Mouse (Mus musculus): ENCODE measurements at regions not wholly inside any gene's neighbourhood (a gene's known extent, or its start where the extent isn't known, plus 50 kb on each side); places are given as distances from the start of the nearest gene placed in this dataset.

DNA sequence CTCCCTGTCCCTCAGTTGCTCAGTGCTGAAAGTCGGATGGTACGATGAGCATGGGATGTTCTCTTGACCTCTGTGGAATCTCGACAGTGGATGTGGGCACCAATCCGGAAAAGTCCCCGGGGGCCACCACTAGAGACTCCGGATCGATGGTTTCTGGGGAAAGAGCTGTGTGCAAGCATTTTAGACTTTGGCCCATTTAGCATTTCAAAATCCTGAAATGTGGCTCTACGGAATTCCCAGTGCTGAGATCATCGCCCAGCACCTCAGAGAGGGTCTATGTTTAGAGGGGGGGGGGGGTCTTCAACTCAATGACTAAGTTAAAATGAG lies 68.6 kb downstream of the Tomm20 start:
- TF ChIP-seq POLR2A (IDR thresholded peaks at IDR 0.05; ENCODE audit: borderline replicate concordance, extremely low read depth, insufficient read depth, insufficient read length, poor library complexity, severe bottlenecking): no peak
- no peak for TF ChIP-seq CTCF (IDR thresholded peaks at IDR 0.05; ENCODE audit: borderline replicate concordance, extremely low read depth, insufficient read depth, insufficient read length)
- DNase-seq (ENCODE audit: low read depth): no peak

DNA sequence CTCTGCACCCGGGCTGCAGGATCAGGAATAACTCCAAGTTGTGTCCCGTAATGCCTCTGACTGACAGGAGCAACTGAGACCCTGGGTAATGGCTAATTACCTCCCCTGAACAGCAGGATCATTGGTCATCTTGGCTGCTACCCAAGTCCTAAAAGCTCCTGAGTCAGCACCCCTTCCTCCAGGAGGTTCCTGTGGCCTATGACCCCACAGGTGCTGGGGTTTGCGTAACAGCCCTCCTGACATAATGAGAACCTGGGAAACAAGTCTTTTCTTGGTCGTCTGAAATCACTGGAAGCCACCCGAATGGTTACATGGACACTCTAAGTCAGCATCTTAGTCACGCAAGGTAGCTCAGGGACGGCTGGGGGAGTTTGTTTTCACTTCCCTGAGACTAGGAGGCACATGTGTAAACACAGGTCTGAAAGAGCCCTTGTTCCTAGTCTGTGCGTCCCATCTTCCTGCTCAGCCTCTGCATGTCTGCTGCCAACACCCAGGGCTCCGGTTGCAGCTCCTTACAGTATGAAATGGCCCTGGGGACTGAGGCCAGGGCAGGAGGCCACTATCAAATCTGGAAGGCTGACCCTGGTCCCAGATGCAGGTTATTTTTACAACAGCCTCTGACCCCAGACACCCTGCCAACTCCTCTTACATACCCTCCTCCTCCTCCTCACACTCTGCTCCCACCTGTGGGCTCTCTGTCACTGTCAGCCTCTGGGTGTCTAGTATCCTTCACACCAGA lies 69.2 kb downstream of the Tomm20 start:
- no peak for DNase-seq (ENCODE audit: low read depth)
- TF ChIP-seq CTCF (IDR thresholded peaks at IDR 0.05; ENCODE audit: borderline replicate concordance, extremely low read depth, insufficient read depth, insufficient read length) (no peak), POLR2A (IDR thresholded peaks at IDR 0.05; ENCODE audit: borderline replicate concordance, extremely low read depth, insufficient read depth, insufficient read length, poor library complexity, severe bottlenecking) (no peak)

- TF ChIP-seq CTCF (IDR thresholded peaks at IDR 0.05; ENCODE audit: borderline replicate concordance, extremely low read depth, insufficient read depth, insufficient read length): no peak
- TF ChIP-seq POLR2A (IDR thresholded peaks at IDR 0.05; ENCODE audit: borderline replicate concordance, extremely low read depth, insufficient read depth, insufficient read length, poor library complexity, severe bottlenecking): no peak
- DNase-seq (ENCODE audit: low read depth): no peak
These were observed 70.0 kb downstream of the Tomm20 start for GRCm38 (mm10) chr8:126875491-126876155.

GRCm38 (mm10) chr8:126874846-126875245 lies 70.8 kb downstream of the Tomm20 start:
- no peak for DNase-seq (ENCODE audit: low read depth)
- TF ChIP-seq POLR2A (IDR thresholded peaks at IDR 0.05; ENCODE audit: borderline replicate concordance, extremely low read depth, insufficient read depth, insufficient read length, poor library complexity, severe bottlenecking): no peak
- no peak; the same call in 1 of the 2 replicates for TF ChIP-seq CTCF (IDR thresholded peaks at IDR 0.05; ENCODE audit: borderline replicate concordance, extremely low read depth, insufficient read depth, insufficient read length)

DNA sequence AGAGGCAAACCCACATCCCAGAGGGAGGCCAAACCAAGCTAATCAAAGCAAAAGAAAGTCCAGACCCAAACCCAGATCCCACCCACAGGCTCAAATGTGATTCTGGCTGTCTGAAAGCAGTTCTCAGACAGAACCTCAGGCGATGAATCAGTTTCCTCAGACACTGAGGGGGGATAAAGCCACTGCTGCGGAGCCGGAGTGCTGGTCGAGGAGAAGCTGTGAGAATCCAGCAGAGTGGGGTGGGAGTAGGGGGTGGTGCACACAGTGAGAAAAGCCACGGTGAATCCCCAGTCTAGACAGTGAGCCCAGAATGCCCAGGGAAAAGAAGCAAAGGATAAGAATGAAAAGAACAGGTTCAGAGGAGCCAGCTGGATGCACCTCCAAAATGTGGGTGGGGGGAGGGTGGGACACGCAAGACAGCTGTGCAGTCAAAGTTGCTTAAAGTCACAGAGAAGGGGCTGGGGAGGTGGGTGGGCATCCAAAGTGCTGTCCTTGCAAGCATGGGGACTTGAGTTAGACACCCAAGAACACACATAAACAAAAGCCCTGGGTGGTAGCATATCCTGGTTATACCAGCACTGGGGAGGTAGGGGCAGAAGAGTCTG lies 71.4 kb downstream of the Tomm20 start:
- DNase-seq (ENCODE audit: low read depth): no peak

DNA sequence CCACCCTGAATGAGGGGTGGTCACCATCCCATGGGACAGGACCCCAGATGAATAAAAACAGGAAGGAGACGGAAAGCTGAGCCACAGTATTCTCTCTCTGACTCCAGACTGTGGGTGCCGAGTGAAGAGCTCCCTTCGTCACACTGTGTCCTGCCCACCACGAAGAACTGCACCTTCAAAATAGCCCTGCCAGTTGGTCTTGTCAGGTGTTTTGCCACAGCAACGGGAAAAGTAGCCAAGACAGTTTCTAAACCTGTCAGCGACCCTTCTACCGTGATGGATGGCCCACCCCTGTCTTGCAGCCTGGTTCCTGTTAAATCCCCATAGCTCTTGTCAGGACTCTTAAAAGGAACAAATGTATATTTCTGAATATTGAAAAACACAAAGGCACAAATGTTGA lies 72.3 kb downstream of the Tomm20 start:
- no peak for TF ChIP-seq CTCF (IDR thresholded peaks at IDR 0.05; ENCODE audit: borderline replicate concordance, extremely low read depth, insufficient read depth, insufficient read length)
- TF ChIP-seq POLR2A (IDR thresholded peaks at IDR 0.05; ENCODE audit: borderline replicate concordance, extremely low read depth, insufficient read depth, insufficient read length, poor library complexity, severe bottlenecking): no peak
- DNase-seq (ENCODE audit: low read depth): no peak

More for the DNA sequence above, 71.4 kb downstream of the Tomm20 start:
- TF ChIP-seq POLR2A (IDR thresholded peaks at IDR 0.05; ENCODE audit: borderline replicate concordance, extremely low read depth, insufficient read depth, insufficient read length, poor library complexity, severe bottlenecking) (no peak), CTCF (IDR thresholded peaks at IDR 0.05; ENCODE audit: borderline replicate concordance, extremely low read depth, insufficient read depth, insufficient read length) (no peak)

GRCm38 (mm10) chr8:126872574-126872973 lies 73.1 kb downstream of the Tomm20 start:
- no peak for DNase-seq (ENCODE audit: low read depth)
- TF ChIP-seq CTCF (IDR thresholded peaks at IDR 0.05; ENCODE audit: borderline replicate concordance, extremely low read depth, insufficient read depth, insufficient read length) (no peak), POLR2A (IDR thresholded peaks at IDR 0.05; ENCODE audit: borderline replicate concordance, extremely low read depth, insufficient read depth, insufficient read length, poor library complexity, severe bottlenecking) (no peak)

GRCm38 (mm10) chr8:126872133-126872532 lies 73.5 kb downstream of the Tomm20 start:
- TF ChIP-seq CTCF (IDR thresholded peaks at IDR 0.05; ENCODE audit: borderline replicate concordance, extremely low read depth, insufficient read depth, insufficient read length): no peak
- no peak for TF ChIP-seq POLR2A (IDR thresholded peaks at IDR 0.05; ENCODE audit: borderline replicate concordance, extremely low read depth, insufficient read depth, insufficient read length, poor library complexity, severe bottlenecking)
- no peak for DNase-seq (ENCODE audit: low read depth)

DNA sequence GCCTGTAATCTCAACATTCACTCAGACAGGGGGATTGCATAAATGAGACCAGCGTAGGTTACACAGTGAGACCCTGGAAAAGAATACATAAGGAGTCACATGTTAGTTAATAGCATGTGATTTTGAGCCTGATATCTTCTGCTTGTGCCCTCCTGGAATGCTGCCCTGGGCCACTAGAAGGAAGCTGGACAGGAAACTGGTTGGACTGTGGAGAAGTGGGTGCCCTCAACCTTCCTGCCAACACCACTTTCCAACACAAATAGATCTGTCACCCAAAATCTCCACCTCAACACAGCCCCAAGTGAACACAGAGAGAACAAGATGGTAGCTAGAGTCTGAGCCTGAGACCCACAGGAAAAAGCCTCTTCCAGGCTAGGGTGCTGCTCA lies 76.2 kb downstream of the Tomm20 start:
- no peak for TF ChIP-seq CTCF (IDR thresholded peaks at IDR 0.05; ENCODE audit: borderline replicate concordance, extremely low read depth, insufficient read depth, insufficient read length)
- no peak for TF ChIP-seq POLR2A (IDR thresholded peaks at IDR 0.05; ENCODE audit: borderline replicate concordance, extremely low read depth, insufficient read depth, insufficient read length, poor library complexity, severe bottlenecking)
- DNase-seq (ENCODE audit: low read depth): no peak

DNA sequence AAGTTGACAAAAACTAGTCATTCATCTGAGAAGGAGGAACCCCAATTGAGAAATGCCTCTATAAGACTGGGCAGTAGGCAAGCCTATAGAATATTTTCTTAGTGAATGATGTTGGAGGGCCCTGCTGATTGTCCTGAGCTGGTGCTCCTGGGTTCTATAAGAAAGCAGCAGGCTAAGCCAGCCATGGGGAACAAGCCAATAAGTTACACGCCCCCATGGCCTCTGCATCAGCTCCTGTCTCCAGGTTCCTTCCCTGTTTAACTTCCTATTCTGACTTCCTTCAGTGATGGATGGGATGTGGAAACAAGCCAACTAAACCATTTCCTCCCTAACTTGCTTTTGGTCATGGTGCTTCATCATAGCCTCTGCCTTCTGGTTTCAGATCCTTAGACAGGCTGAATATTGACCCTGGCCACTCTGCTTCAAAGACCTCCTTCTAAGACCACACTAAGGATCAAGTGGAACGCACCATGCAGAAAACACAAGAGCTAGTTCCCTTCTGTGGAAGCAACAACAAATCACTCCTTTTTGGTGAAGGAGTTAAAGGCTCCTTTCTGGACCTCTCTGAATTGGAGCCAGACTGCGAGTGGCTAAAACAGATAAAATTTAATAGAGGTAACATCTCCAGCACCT lies 76.7 kb downstream of the Tomm20 start:
- DNase-seq (ENCODE audit: low read depth): no peak
- TF ChIP-seq POLR2A (IDR thresholded peaks at IDR 0.05; ENCODE audit: borderline replicate concordance, extremely low read depth, insufficient read depth, insufficient read length, poor library complexity, severe bottlenecking) (no peak), CTCF (IDR thresholded peaks at IDR 0.05; ENCODE audit: borderline replicate concordance, extremely low read depth, insufficient read depth, insufficient read length) (no peak)
